Mouse (Mus musculus): Measurements from ENCODE around the gene Cers1.

DNA sequence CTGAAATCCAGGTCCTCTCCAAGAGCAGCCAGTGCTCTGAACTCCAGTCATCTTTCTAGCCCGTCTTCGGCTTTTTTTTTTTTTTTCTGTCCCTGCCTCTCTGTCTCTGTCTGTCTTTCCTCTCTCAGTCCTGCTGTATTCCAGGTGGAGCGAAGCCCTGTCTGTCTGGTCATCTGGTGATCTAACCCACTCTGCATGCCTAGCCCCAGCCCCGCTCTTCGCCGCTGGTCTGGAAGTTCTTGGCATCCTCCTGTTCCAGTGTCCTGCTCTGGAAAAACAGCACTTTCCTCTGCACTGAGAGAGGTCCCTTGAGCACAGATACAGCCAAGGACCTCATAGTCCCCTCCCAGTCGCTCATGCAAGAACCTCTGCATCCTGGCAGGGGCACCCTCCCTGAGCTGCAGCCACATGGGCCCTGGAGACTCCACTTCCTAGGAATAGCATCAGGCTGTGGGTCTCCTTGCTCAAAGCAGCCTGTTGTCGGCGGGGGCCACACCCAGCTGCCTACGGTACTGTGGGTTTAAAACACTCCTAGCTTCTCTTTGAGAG, 46.0 kb downstream of the Cers1 start:
- TF ChIP-seq POLR2A (IDR thresholded peaks at IDR 0.05; ENCODE audit: insufficient read depth, low read depth, low read length), result no peak
- no peak for TF ChIP-seq CTCF (IDR thresholded peaks at IDR 0.05; ENCODE audit: insufficient read depth, low read depth, low read length)
